Mouse (Mus musculus): ENCODE data around the gene Gga2.
A peak's percentile ranks its signal among the peaks of the same experiment; 100 is the strongest.

The Gga2 gene

GRCm38 (mm10) chr7:122020667-122021354 lies at the start of gene Gga2:
Gene Gga2, minus strand, starts transcription at chr7:122021222.
- peak; percentile 92 for DNase-seq

DNA sequence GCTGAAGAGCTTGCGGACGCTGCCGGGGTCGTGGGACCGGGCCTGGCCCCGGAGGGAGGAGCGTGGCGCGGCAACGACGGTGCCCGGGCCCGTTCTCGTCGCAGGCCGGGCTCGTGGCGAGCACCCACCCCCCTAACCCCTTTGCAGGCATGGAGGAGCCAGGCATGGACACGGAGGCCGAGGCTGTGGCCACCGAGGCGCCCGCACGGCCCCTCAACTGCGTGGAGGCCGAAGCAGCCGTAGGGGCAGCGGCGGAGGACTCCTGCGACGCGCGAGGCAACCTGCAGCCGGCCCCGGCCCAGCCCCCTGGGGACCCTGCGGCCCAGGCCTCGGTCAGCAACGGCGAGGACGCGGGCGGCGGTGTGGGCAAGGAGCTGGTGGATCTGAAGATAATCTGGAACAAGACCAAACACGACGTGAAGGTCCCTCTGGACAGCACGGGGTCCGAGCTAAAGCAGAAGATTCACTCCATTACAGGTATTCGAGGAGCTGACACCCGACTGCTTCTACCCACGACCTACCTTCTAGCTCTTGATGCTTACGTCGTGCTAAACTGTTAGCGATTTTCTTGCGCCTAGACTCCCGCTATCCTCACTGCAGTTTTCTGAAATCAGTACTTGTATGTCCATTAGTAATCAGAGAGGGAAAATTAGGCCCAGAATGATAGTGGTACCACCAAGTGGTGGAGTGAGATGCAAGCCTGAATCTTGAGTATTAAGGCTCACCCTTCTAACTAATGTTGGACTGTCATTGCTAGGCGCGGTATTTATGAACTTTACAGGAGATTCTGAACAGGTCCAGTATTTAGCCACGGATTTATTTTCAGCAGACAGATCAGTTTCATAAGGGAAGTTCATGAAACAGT lies 46.7 kb upstream of the Gga2 start:
- no peak for DNase-seq

- peak; percentile 99 for DNase-seq
Measured at GRCm38 (mm10) chr7:122066945-122067516, 46.0 kb upstream of the Gga2 start, which contains the start of the genes Ubfd1 and Ears2. Gene Ubfd1, plus strand, starts transcription at chr7:122067175. Gene Ears2, minus strand, starts transcription at chr7:122067263.

- DNase-seq, result no peak
Measured at GRCm38 (mm10) chr7:122066102-122066944, 45.3 kb upstream of the Gga2 start.

GRCm38 (mm10) chr7:122065656-122066055 lies 44.6 kb upstream of the Gga2 start:
- no peak for DNase-seq

- DNase-seq, result no peak
Measured at GRCm38 (mm10) chr7:122056633-122057032, 35.6 kb upstream of the Gga2 start.

DNA sequence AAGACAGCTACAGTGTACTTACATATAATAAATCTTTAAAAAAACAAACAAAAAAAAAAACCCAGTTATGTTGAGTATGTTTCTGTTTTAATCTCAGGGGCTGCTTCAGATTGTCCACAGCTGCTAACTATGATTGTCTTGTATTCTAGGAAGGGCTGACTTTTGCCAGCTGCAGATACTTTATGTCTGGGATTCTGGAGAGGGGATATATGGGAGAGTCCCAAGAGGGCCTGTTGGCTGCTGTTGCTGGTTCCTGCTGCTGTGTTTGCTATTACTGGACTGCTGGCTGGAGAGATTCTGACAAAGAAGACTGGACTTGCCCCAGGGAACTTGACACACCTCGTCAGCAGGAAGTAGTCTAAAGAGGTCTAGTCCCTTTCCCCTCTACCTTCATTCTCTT lies 29.8 kb upstream of the Gga2 start:
- no peak for DNase-seq

- no peak for DNase-seq
Measured at GRCm38 (mm10) chr7:122048191-122048590, 27.2 kb upstream of the Gga2 start.

DNA sequence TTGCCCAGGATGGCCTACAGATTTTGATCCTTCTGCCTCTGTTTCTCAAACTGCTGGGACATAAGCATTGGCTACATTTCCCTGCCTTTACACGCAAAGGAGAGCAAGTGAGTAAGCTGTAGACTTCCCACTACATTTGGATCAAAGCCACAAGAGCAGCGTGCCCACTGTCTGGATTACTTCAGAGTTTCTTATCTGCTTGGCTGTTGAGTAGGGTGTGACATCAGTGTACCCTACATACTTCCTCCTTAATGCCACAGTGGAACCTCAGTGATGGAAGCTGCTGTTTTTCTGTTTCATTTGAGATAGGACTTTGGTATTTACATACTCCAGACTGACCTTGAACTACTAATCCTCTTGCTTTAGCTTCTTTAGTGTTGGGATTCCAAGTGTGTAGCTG lies 25.8 kb upstream of the Gga2 start:
- DNase-seq, result no peak

- DNase-seq, result no peak
Measured at GRCm38 (mm10) chr7:122045711-122046110, 24.7 kb upstream of the Gga2 start.

DNA sequence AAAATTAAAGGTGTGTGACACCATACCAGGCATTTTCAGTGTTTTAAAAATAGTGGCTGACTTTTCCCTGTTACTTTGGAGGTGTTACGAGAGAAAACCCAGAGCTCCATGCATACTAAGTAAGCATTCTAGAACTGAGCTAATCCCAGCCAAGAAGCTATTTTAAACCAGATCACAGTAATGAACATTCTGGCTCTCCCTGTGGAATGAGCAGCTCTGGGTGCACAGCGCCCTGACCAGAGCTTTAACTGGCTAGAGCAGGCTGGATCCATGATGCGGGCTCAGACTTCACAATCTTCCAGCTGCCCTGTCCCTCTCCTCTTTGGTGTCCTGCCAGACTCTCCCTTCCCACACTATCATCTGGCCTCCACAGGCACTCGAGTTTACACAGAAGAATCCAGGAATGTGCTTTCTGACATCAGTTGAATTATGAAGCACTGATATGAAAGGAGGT lies 24.2 kb upstream of the Gga2 start:
- no peak for DNase-seq

DNA sequence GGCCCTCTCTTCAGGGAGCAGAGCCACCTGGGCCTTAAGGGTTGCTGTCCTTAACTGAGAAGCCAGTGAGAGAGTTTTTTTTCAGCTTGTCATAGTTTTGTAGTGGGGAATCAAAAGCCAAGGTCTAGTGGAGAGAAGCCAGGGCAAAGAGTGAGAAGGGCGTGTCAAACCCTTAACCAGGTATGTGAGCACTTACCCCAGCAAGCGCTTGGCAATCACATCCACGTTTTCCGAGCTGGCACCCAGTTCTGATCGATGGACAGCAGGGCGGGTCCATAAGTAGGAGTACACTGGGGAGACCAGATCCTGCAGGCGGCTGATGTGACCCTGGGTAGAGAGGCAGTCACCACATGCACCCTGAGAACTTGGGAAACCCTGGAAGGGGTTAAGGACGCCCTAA lies 23.1 kb upstream of the Gga2 start:
- no peak for DNase-seq

- no peak for DNase-seq
Measured at GRCm38 (mm10) chr7:122034348-122034747, 13.3 kb upstream of the Gga2 start.

- no peak for DNase-seq
Measured at GRCm38 (mm10) chr7:122033371-122033770, 12.3 kb upstream of the Gga2 start.

GRCm38 (mm10) chr7:122022131-122022530 lies 1.1 kb upstream of the Gga2 start:
- no peak for DNase-seq

GRCm38 (mm10) chr7:122020273-122020666 lies 752 bp downstream of the Gga2 start:
- no peak for DNase-seq

GRCm38 (mm10) chr7:122018978-122019377 lies 2.0 kb downstream of the Gga2 start:
- DNase-seq, result no peak

- no peak for DNase-seq
Measured at GRCm38 (mm10) chr7:122018247-122018646, 2.8 kb downstream of the Gga2 start.

- peak; percentile 59 for DNase-seq
Measured at GRCm38 (mm10) chr7:122015734-122016133, 5.3 kb downstream of the Gga2 start.

GRCm38 (mm10) chr7:122015105-122015504 lies 5.9 kb downstream of the Gga2 start:
- DNase-seq, result peak; percentile 71

DNA sequence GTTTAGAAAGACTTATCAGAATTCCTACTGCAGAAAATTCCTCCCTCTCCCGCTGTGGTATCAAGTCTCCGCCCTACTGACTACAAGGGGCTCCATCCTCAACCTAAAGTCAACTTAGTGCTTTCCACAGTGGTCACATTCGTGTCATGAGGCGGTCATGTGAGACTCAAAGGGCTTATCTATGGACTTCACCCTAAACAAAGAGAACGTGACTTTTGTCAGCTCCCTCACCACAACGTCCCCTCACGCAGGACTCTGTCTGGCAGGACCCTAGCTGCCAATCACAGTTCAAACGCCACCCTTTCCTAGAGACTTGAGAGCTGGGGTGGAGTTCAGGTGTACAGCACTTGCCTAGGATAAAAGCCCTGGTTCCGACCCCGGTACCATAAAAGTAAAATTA lies 8.1 kb downstream of the Gga2 start:
- no peak for DNase-seq

DNA sequence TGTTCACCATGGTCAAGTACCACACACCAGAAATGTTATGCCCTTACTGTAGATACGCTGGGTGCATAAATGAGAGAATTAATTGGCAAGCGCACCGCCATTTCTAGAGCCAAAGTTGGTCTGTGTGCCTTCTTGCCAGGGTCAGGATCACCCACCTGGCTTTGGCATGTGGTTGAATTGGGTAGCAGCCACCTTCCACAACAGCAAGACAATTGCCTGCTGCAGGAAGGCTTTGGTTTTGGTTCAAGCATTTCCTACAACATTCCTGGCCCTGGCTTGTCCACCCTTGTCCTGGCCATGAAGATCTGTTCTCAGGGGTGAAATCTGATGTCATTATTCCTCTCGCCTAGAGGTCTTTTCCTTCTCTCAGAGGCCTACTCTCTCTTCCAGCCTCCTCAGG lies 8.7 kb downstream of the Gga2 start:
- no peak for DNase-seq

DNA sequence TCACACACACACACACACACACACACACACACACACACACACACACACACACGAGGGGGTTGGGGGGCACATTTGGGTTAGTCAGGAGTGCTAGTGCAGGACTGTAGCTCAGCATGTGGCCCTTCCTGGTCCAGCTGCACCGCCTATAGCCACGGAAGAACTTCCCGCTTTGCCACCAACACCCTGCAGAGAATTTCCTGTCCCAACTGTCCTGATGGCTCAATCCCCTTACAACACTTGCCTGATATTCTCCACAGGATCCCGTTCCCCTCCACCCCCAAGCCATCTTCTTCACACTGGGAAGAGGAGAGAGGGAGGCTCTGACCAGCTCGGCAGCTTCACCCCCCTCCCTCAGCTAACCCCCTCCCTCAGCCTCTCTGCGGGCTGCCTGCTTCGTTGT lies 20.6 kb downstream of the Gga2 start:
- DNase-seq, result no peak

Data from retina, postnatal 1 day (tissue).